Mouse (Mus musculus) CD4-positive, CD25-positive, alpha-beta regulatory T cell, adult 9 weeks (primary cell): Measurements from ENCODE around the gene Btbd17. TPM values are rescaled to one million over a fixed set of nuclear protein-coding genes. Genes with fewer than 3 reads are reported as not detected.

ENCODE experiments used
- polyA plus RNA-seq: library from polyadenylated mRNA; unstranded; fragments of 100-300 nt; shearing (Covaris generic); gene quantifications from one replicate; pipeline ENCODE4 v1.2.1, GENCODE M21; 2017

Btbd17 gene
- not detected for polyA plus RNA-seq

GRCm38 (mm10) chr11:114795848-114796322, at the start of gene Btbd17:
Gene Btbd17 (minus strand): TSS chr11:114795945.

GRCm38 (mm10) chr11:114798624-114799023, 2.9 kb upstream of the Btbd17 start, which contains the start of gene Gpr142:
Gene Gpr142 (plus strand): TSS chr11:114798924.

GRCm38 (mm10) chr11:114764820-114765818, 30.6 kb downstream of the Btbd17 start, which contains the start of gene Kif19a:
Gene Kif19a (plus strand): TSS chr11:114765388.

Other genes with a start within 250 kb of the Btbd17 start
- gene Rpl38, start 127.4 kb downstream of the Btbd17 start, polyA plus RNA-seq = 722 TPM
- gene Ttyh2, start 120.5 kb downstream of the Btbd17 start, polyA plus RNA-seq = 2.2 TPM
- not detected for gene Dnaic2, start 68.5 kb downstream of the Btbd17 start, polyA plus RNA-seq
- 0.25 TPM for gene Kif19a, start 30.6 kb downstream of the Btbd17 start, polyA plus RNA-seq
- gene Gpr142, start 3.0 kb upstream of the Btbd17 start, polyA plus RNA-seq = not detected
- gene Gprc5c, start 55.2 kb upstream of the Btbd17 start, polyA plus RNA-seq = 0.21 TPM
- gene Cd300a, start 94.1 kb upstream of the Btbd17 start, polyA plus RNA-seq = 0.41 TPM
- not detected for gene Cd300lb, start 138.4 kb upstream of the Btbd17 start, polyA plus RNA-seq
- gene Cd300c, start 173.2 kb upstream of the Btbd17 start, polyA plus RNA-seq = not detected
- gene Cd300ld, start 194.0 kb upstream of the Btbd17 start, polyA plus RNA-seq = not detected
- 0.30 TPM for gene Cd300c2, start 205.9 kb upstream of the Btbd17 start, polyA plus RNA-seq
- gene Cd300ld2, start 220.2 kb upstream of the Btbd17 start, polyA plus RNA-seq = not detected
- gene Cd300ld4, start 231.1 kb upstream of the Btbd17 start, polyA plus RNA-seq = not detected
- not detected for gene Cd300ld5, start 241.8 kb upstream of the Btbd17 start, polyA plus RNA-seq